Mouse (Mus musculus): ENCODE data around the gene Tcte1. TPM values are rescaled to one million over a fixed set of nuclear protein-coding genes. Genes with fewer than 3 reads are reported as not detected.

Tcte1 gene
- total RNA-seq, 2 experiments from 2014 or later, result not detected

GRCm38 (mm10) chr17:45517549-45518215 is 5.6 kb upstream of the Tcte1 start:
- H3K4me3 ChIP-seq, result no peak overlapping the region
- H3K27ac ChIP-seq, result no peak overlapping the region
- DNase-seq, result no peak
- no peak for TF ChIP-seq CTCF (IDR thresholded peaks at IDR 0.05)
- intact Hi-C loops (cut with DNase I), result loop anchor here (5.0 kb wide), 1 partner anchor 125 kb away; no protein-coding TSS in a partner anchor

- H3K4me3 ChIP-seq, result no peak overlapping the region
- DNase-seq, result no peak
- intact Hi-C loops (cut with DNase I), result loop anchor here (5.0 kb wide), 1 partner anchor 123 kb away; no protein-coding TSS in a partner anchor
These were observed 4.3 kb upstream of the Tcte1 start for GRCm38 (mm10) chr17:45518766-45519475.

GRCm38 (mm10) chr17:45520136-45520535 is 3.1 kb upstream of the Tcte1 start:
- DNase-seq, result no peak
- Histone ChIP-seq H3K27ac (no peak overlapping the region), H3K4me3 (no peak overlapping the region)
- intact Hi-C loops (cut with DNase I), result no loop called here
- no peak for TF ChIP-seq CTCF (IDR thresholded peaks at IDR 0.05)

More at GRCm38 (mm10) chr17:45518766-45519475, 4.3 kb upstream of the Tcte1 start:
- no peak for TF ChIP-seq CTCF (IDR thresholded peaks at IDR 0.05)
- H3K27ac ChIP-seq, result no peak overlapping the region

GRCm38 (mm10) chr17:45524961-45525360 is 1.7 kb downstream of the Tcte1 start:
- intact Hi-C loops (cut with DNase I), result no loop called here
- no peak overlapping the region for H3K27ac ChIP-seq
- DNase-seq, result no peak
- H3K4me3 ChIP-seq, result no peak overlapping the region
- no peak for TF ChIP-seq CTCF (IDR thresholded peaks at IDR 0.05)

GRCm38 (mm10) chr17:45526571-45526970 is 3.3 kb downstream of the Tcte1 start:
- DNase-seq, result no peak
- no peak overlapping the region for H3K4me3 ChIP-seq
- TF ChIP-seq CTCF (IDR thresholded peaks at IDR 0.05), result no peak
- H3K27ac ChIP-seq, result no peak overlapping the region
- intact Hi-C loops (cut with DNase I), result no loop called here

GRCm38 (mm10) chr17:45530346-45530782 is 7.1 kb downstream of the Tcte1 start:
- H3K4me3 ChIP-seq, result no peak overlapping the region
- DNase-seq, result no peak
- intact Hi-C loops (cut with DNase I), result no loop called here
- TF ChIP-seq CTCF (IDR thresholded peaks at IDR 0.05), result no peak
- no peak overlapping the region for H3K27ac ChIP-seq

- Histone ChIP-seq H3K27ac (no peak overlapping the region), H3K4me3 (no peak overlapping the region)
- no peak for DNase-seq
- TF ChIP-seq CTCF (IDR thresholded peaks at IDR 0.05), result no peak
- intact Hi-C loops (cut with DNase I), result no loop called here
These were observed 9.7 kb downstream of the Tcte1 start for GRCm38 (mm10) chr17:45532896-45533295.

- no peak for DNase-seq
- TF ChIP-seq CTCF (IDR thresholded peaks at IDR 0.05), result no peak
- no peak overlapping the region for H3K27ac ChIP-seq
- intact Hi-C loops (cut with DNase I), result no loop called here
- no peak overlapping the region for H3K4me3 ChIP-seq
These were observed 13.0 kb downstream of the Tcte1 start for GRCm38 (mm10) chr17:45536264-45536663.

GRCm38 (mm10) chr17:45538394-45538793 is 15.2 kb downstream of the Tcte1 start:
- Histone ChIP-seq H3K4me3 (no peak overlapping the region), H3K27ac (no peak overlapping the region)
- DNase-seq, result no peak
- no peak for TF ChIP-seq CTCF (IDR thresholded peaks at IDR 0.05)
- intact Hi-C loops (cut with DNase I), result no loop called here

- no peak for TF ChIP-seq CTCF (IDR thresholded peaks at IDR 0.05)
- DNase-seq, result no peak
- intact Hi-C loops (cut with DNase I), result no loop called here
- no peak overlapping the region for H3K4me3 ChIP-seq
- no peak overlapping the region for H3K27ac ChIP-seq
These were observed 16.4 kb downstream of the Tcte1 start for GRCm38 (mm10) chr17:45539664-45540063.

- intact Hi-C loops (cut with DNase I), result no loop called here
- no peak for TF ChIP-seq CTCF (IDR thresholded peaks at IDR 0.05)
- H3K4me3 ChIP-seq, result no peak overlapping the region
- no peak overlapping the region for H3K27ac ChIP-seq
- DNase-seq, result no peak
These were observed 18.9 kb downstream of the Tcte1 start for GRCm38 (mm10) chr17:45542129-45542528.

GRCm38 (mm10) chr17:45542705-45543104 is 19.5 kb downstream of the Tcte1 start:
- no peak for TF ChIP-seq CTCF (IDR thresholded peaks at IDR 0.05)
- intact Hi-C loops (cut with DNase I), result no loop called here

GRCm38 (mm10) chr17:45543115-45543514 is 19.9 kb downstream of the Tcte1 start:
- DNase-seq, result no peak
- Histone ChIP-seq H3K27ac (no peak overlapping the region), H3K4me3 (no peak overlapping the region)
- TF ChIP-seq CTCF (IDR thresholded peaks at IDR 0.05), result no peak
- intact Hi-C loops (cut with DNase I), result no loop called here

More at GRCm38 (mm10) chr17:45542705-45543104, 19.5 kb downstream of the Tcte1 start:
- no peak for DNase-seq
- H3K27ac ChIP-seq, result no peak overlapping the region
- H3K4me3 ChIP-seq, result no peak overlapping the region

Data from gastrocnemius, adult 2 months (tissue).